Mouse (Mus musculus) olfactory bulb, adult 2 months (tissue): Measurements from ENCODE around the gene Ppa1.

Source experiments
- CTCF ChIP-seq: fragments of 200-500 bp; IDR thresholded peaks from 2 replicates; pipeline ENCODE4 v1.5.1; 2012; ENCODE audit warnings: low read depth, mild to moderate bottlenecking, low read length, moderate library complexity; ENCODE audit not compliant: insufficient read depth
- POLR2A ChIP-seq: fragments of 200-500 bp; IDR thresholded peaks from 2 replicates; pipeline ENCODE4 v1.6.1; 2012; ENCODE audit warnings: mild to moderate bottlenecking, low read depth, low read length, moderate library complexity; ENCODE audit not compliant: insufficient read depth

GRCm38 (mm10) chr10:61661887-61662286 is 13.5 kb downstream of the Ppa1 start:
- no peak for TF ChIP-seq CTCF
- TF ChIP-seq POLR2A: no peak
